Mouse (Mus musculus) spleen, adult 2 months (tissue): ENCODE measurements at regions not wholly inside any gene's neighbourhood (a gene's known extent, or its start where the extent isn't known, plus 50 kb on each side); places are given as distances from the start of the nearest gene placed in this dataset.

Source experiments
- CTCF ChIP-seq: fragments of 200-500 bp; IDR thresholded peaks from 2 replicates; pipeline ENCODE4 v1.5.1; 2011; ENCODE audit warnings: mild to moderate bottlenecking, inconsistent platforms; ENCODE audit not compliant: insufficient read depth, insufficient read length, insufficient replicate concordance; ENCODE audit errors: extremely low read depth
- POLR2A ChIP-seq: fragments of 200-500 bp; IDR thresholded peaks from 2 replicates; pipeline ENCODE4 v1.6.1; 2011; ENCODE audit warnings: low read depth, low read length, inconsistent platforms

DNA sequence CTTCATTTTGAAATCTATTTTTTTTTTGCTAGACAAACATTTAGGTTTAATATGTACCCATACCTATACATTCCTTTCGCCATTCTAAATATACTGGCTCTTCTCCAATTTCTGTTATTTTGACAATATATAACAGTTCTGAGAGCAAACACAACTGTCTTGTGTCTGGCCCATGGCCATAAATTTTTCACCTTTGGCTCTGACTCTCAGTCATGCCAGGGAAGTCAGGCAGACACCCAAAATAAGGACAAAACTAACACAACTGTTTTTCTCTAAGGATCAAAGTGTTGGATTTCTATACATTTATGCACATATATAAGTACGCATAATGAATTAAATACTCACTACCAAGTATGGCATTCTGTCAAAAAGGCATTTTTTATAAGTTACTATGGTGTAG is 331.3 kb downstream of the Gja1 start:
- TF ChIP-seq POLR2A (no peak), CTCF (no peak)
